Mouse (Mus musculus) heart, postnatal 0 days (tissue): ENCODE data around the gene Myh11. TPM values are rescaled to one million over a fixed set of nuclear protein-coding genes. Genes with fewer than 3 reads are reported as not detected.
A peak's percentile ranks its signal among the peaks of the same experiment; 100 is the strongest.

Experiments used
- ATAC-seq: fragments of 200-750 bp; cut with Nextera tagmentation; 2 replicates; pipeline ENCODE4 v1.8.0; 2017; ENCODE audit warnings: low read depth, moderate number of reproducible peaks, moderate library complexity; ENCODE audit not compliant: insufficient read depth
- DNase-seq: peaks from one replicate; pipeline ENCODE4 v3.0.0-alpha.2; 2016; ENCODE audit warnings: low spot score
- H3K27ac ChIP-seq: fragments of 300-500 bp; sonication (generic); 2 replicates; pipeline ENCODE4 v1.5.1; 2014; ENCODE audit warnings: low read depth, mild to moderate bottlenecking
- H3K27me3 ChIP-seq: fragments of 300-500 bp; sonication (generic); 2 replicates; pipeline ENCODE4 v1.6.1; 2014; ENCODE audit warnings: low read length, mixed read lengths; ENCODE audit not compliant: control insufficient read depth, insufficient read depth
- H3K36me3 ChIP-seq: fragments of 300-500 bp; sonication (generic); replicated peaks from 2 replicates; pipeline ENCODE4 v1.6.1; 2014; ENCODE audit warnings: low read length, mixed read lengths; ENCODE audit not compliant: control insufficient read depth, insufficient read depth
- H3K4me1 ChIP-seq: fragments of 300-500 bp; sonication (generic); 2 replicates; pipeline ENCODE4 v1.6.1; 2014; ENCODE audit warnings: antibody characterized with exemption; ENCODE audit not compliant: control insufficient read depth, insufficient read depth
- H3K4me2 ChIP-seq: fragments of 300-500 bp; sonication (generic); 2 replicates; pipeline ENCODE4 v1.6.1; 2014; ENCODE audit warnings: low read depth, mild to moderate bottlenecking, low read length, moderate library complexity
- H3K4me3 ChIP-seq: fragments of 300-500 bp; sonication (generic); 2 replicates; pipeline ENCODE4 v1.5.1; 2014; ENCODE audit warnings: low read depth, low read length
- H3K9ac ChIP-seq: fragments of 300-500 bp; sonication (generic); replicated peaks from 2 replicates; pipeline ENCODE4 v1.6.1; 2014; ENCODE audit warnings: low read depth, low read length, mixed read lengths
- H3K9me3 ChIP-seq: fragments of 300-500 bp; sonication (generic); replicated peaks from 2 replicates; pipeline ENCODE4 v1.6.1; 2016; ENCODE audit warnings: low read length; ENCODE audit not compliant: control insufficient read depth
- CTCF ChIP-seq: IDR thresholded peaks from 2 replicates; pipeline ENCODE4 v1.5.1; 2016; ENCODE audit warnings: antibody characterized with exemption, control low read depth, low read depth
- EP300 ChIP-seq: IDR thresholded peaks from 2 replicates; pipeline ENCODE4 v1.6.1; 2016; ENCODE audit warnings: antibody characterized with exemption, low read depth
- WGBS: fragments of 180-500 bp; shearing (Covaris S2); extraction: QIAGEN DNeasy Blood & Tissue Kit; methylation state at CpG from one replicate; pipeline ENCODE4 v1.1.7; 2014; 5-methylcytosine and 5-hydroxymethylcytosine counted together
- polyA plus RNA-seq: library from polyadenylated mRNA; unstranded; fragments of >200 nt; fragmentation: Nextera tagmentation; extraction: Ambion mirVana; gene quantifications from 2 replicates; pipeline ENCODE4 v1.2.1, GENCODE M21; 2015
- total RNA-seq: library from RNA; depleted of rRNA; stranded (reverse); fragments of >200 nt; gene quantifications from 2 replicates; pipeline ENCODE4 v1.2.3, GENCODE M21; 2014; ENCODE audit warnings: low replicate concordance

Myh11 gene
- total and polyA plus RNA-seq, 2 experiments from 2014 or later: 3.3 to 104 TPM

DNA sequence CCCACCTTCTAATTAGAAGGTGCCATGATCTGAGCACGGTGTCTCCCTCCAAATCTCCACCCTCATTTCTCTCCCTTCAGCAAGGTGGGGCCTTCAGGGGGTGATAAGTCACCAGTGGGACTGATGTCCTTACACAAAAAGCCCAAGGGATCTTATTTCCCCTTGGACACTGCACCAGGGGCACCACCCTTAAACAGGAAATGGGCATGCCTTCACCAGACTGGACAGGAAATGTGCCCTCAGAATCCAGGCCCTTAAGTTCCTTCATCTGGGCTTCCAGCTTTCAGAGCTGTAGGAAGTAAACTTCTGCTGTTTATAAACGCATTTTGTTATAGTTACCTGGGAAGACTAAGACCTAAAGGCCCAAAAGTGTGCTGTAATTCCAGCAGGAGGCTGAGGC is 26.7 kb downstream of the Myh11 start:
- no peak for DNase-seq
- H3K36me3 ChIP-seq: no peaks in the 10 kb centered on the region
- 68% methylated on average over 2 of the region's 2 CpGs for WGBS
- H3K4me1 ChIP-seq: peaks cover 5% of the 10 kb centered on the region; the same call in 1 of the 2 replicates
- H3K4me2 ChIP-seq: no peak overlapping the region
- TF ChIP-seq EP300: no peak
- TF ChIP-seq CTCF: no peak
- ATAC-seq: no peak
- H3K4me3 ChIP-seq: no peak overlapping the region
- no peaks in the 10 kb centered on the region for H3K9me3 ChIP-seq
- H3K27me3 ChIP-seq: peaks cover 80% of the 10 kb centered on the region
- no peak overlapping the region for H3K27ac ChIP-seq
- H3K9ac ChIP-seq: no peak overlapping the region

GRCm38 (mm10) chr16:14263241-14263640 is 27.9 kb downstream of the Myh11 start:
- DNase-seq (no peak), ATAC-seq (no peak)
- H3K36me3 ChIP-seq: no peaks in the 10 kb centered on the region
- H3K4me3 ChIP-seq: no peak overlapping the region
- H3K9me3 ChIP-seq: no peaks in the 10 kb centered on the region
- H3K27ac ChIP-seq: no peak overlapping the region
- peaks cover 5% of the 10 kb centered on the region; the same call in 1 of the 2 replicates for H3K4me1 ChIP-seq
- no peak overlapping the region for H3K9ac ChIP-seq
- H3K27me3 ChIP-seq: peaks cover 79% of the 10 kb centered on the region
- 79% methylated on average over 6 of the region's 6 CpGs for WGBS
- no peak for TF ChIP-seq CTCF
- no peak for TF ChIP-seq EP300
- no peak overlapping the region for H3K4me2 ChIP-seq

GRCm38 (mm10) chr16:14262410-14262809 is 28.8 kb downstream of the Myh11 start:
- no peak overlapping the region for H3K9ac ChIP-seq
- peaks cover 76% of the 10 kb centered on the region for H3K27me3 ChIP-seq
- H3K9me3 ChIP-seq: no peaks in the 10 kb centered on the region
- ATAC-seq (no peak), DNase-seq (no peak)
- no peak overlapping the region for H3K4me2 ChIP-seq
- no peaks in the 10 kb centered on the region for H3K36me3 ChIP-seq
- peaks cover 5% of the 10 kb centered on the region; the same call in 1 of the 2 replicates for H3K4me1 ChIP-seq
- no peak overlapping the region for H3K4me3 ChIP-seq
- H3K27ac ChIP-seq: no peak overlapping the region
- WGBS: 55% methylated on average over 1 of the region's 1 CpGs
- no peak for TF ChIP-seq EP300
- TF ChIP-seq CTCF: no peak

GRCm38 (mm10) chr16:14258856-14259255 is 32.3 kb downstream of the Myh11 start:
- no peak overlapping the region for H3K4me2 ChIP-seq
- H3K27ac ChIP-seq: no peak overlapping the region
- ATAC-seq: peak; percentile 27; the same call in 1 of the 2 replicates
- H3K4me1 ChIP-seq: 0 out of 2 replicates have a peak, but pooled peaks cover 2% of the 10 kb centered on the region
- H3K36me3 ChIP-seq: no peaks in the 10 kb centered on the region
- TF ChIP-seq EP300: no peak
- TF ChIP-seq CTCF: no peak
- H3K27me3 ChIP-seq: peaks cover 87% of the 10 kb centered on the region
- 17% methylated on average over 2 of the region's 2 CpGs for WGBS
- H3K4me3 ChIP-seq: no peak overlapping the region
- no peak overlapping the region for H3K9ac ChIP-seq
- no peak for DNase-seq
- H3K9me3 ChIP-seq: no peaks in the 10 kb centered on the region

GRCm38 (mm10) chr16:14253586-14253985 is 37.6 kb downstream of the Myh11 start:
- ATAC-seq (no peak), DNase-seq (peak; percentile 22)
- Histone ChIP-seq H3K4me1 (0 out of 2 replicates have a peak, but pooled peaks cover 8% of the 10 kb centered on the region), H3K4me2 (no peak overlapping the region), H3K36me3 (no peaks in the 10 kb centered on the region), H3K4me3 (no peak overlapping the region), H3K27me3 (peaks cover 77% of the 10 kb centered on the region), H3K9ac (no peak overlapping the region), H3K9me3 (no peaks in the 10 kb centered on the region), H3K27ac (no peak overlapping the region)
- 35% methylated on average over 3 of the region's 3 CpGs for WGBS
- no peak for TF ChIP-seq EP300
- no peak for TF ChIP-seq CTCF

GRCm38 (mm10) chr16:14252877-14253276 is 38.3 kb downstream of the Myh11 start:
- Histone ChIP-seq H3K9me3 (no peaks in the 10 kb centered on the region), H3K4me1 (0 out of 2 replicates have a peak, but pooled peaks cover 8% of the 10 kb centered on the region), H3K27me3 (peaks cover 81% of the 10 kb centered on the region), H3K27ac (no peak overlapping the region), H3K36me3 (no peaks in the 10 kb centered on the region), H3K4me2 (no peak overlapping the region), H3K9ac (no peak overlapping the region), H3K4me3 (no peak overlapping the region)
- DNase-seq (no peak), ATAC-seq (no peak)
- no peak for TF ChIP-seq EP300
- no peak for TF ChIP-seq CTCF
- 78% methylated on average over 4 of the region's 4 CpGs for WGBS
